Mouse (Mus musculus): ENCODE results near the gene Trak1.

DNA sequence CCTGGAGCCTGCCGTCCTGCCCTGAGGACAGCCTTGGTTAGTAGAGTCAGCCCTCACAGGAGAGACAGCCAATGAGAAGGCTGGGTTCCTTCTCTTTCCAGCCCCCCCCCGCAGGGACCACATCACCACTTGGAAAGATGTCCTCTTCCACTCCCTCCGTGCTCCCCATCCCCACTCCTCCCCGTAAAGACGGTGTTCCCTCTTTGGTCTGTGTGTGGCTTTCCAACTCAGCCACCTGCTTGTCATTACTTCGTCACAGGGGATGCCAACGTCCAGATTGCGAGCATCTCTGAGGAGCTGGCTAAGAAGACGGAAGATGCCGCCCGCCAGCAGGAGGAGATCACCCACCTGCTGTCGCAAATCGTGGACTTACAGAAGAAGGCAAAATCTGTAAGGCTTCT, 149.1 kb downstream of the Trak1 start:
- TF ChIP-seq CTCF (IDR thresholded peaks at IDR 0.05; ENCODE audit: low read depth, low read length) = no peak
- no peak for TF ChIP-seq POLR2A (IDR thresholded peaks at IDR 0.05; ENCODE audit: borderline replicate concordance, low read depth, low read length)
